Mouse (Mus musculus) lung, postnatal 4 days (tissue): ENCODE data around the gene Parvb.

Experiments used
- DNase-seq, 2 experiments: peaks; one replicate each; pipeline ENCODE4 v3.0.0; 2021

The Parvb gene

DNA sequence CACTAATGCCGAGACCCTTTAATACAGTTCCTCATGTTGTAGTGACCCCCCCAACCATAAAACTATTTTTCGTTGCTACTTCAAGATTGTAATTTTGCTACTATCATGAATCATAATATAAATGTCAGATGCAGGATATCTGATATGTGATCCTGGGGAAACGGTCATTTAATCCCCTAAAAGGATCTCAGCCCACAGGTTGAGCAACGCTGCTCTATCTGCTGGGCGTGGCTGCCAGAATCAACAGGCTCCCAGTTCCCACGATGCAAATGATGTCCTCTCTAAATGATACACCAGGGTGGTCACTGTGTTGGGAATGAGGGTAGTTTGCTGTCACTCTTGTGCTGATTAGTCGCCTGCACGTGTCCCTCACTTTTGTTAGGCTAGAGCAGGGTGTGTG lies 65.6 kb downstream of the Parvb start:
- DNase-seq = no peak

DNA sequence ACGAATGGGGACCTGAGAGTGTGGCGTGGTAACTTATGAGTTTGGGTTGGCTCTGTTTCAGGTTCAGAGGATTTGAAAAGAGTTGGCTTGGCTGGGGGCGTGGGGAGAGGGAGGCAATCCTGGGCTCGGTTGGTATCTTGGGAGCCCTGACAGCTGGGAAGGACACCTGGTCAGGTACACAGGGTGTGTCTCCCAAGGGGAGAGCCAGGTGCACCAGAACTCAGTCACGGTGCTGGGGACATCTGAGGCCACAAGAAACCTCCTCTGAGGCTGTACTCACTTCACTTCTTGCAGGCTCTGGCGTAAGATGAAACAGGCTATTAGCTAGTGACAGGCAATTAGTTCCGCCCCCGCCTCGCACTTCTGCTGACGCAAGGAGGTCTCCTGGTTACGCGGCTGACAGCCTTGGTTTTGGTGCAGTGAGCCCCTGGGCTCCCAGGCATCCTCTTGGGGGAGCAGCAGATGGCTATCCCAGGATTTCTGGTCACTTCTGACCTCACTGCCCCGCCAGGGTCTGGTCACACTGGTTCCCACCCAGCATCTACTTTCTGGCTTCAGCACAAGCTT lies 67.0 kb downstream of the Parvb start:
- peak; percentile 60 to 67 for DNase-seq

GRCm38 (mm10) chr15:84299662-84300333 lies 68.0 kb downstream of the Parvb start:
- no peak for DNase-seq

GRCm38 (mm10) chr15:84300591-84300990 lies 68.7 kb downstream of the Parvb start:
- DNase-seq = no peak

GRCm38 (mm10) chr15:84301026-84301425 lies 69.2 kb downstream of the Parvb start:
- DNase-seq = peak; percentile 56 to 70

DNA sequence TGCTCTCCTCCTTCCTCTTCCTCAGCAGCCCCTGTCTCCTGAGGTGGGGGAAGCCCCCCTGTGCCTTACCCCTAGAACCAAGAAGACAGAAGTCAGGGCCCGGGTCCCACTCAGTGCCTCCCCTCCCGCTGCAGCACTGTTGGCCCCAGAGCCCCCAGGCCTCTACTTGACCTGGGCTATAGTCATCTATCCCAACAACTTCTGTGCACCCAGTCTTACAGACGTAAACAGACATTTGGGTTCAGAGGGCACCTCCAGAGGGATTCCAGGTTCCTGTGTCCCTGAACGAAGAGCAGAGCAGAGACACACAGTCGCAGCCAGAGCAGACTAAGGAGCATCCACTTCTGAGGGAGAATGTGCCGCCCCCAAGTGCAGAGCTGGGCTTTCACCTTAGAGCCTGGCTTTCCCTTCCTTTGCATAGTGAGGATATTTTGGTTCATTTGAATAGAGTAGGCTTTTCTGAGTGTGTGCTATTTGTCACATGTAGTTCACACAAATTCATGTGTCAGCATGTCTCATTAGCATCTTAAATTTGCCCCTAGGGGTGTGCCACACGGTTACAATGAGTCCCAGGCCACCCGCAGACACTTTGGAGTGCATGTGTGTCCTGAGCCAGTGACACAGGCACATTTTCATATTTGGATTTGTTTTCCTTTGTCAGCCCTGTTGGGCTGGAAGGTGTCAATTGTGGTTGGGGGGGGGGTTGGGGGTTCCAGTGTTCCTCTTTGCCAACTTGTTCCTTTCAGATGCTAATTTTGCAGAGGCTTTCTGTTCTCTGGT lies 70.0 kb downstream of the Parvb start:
- DNase-seq = no peak

DNA sequence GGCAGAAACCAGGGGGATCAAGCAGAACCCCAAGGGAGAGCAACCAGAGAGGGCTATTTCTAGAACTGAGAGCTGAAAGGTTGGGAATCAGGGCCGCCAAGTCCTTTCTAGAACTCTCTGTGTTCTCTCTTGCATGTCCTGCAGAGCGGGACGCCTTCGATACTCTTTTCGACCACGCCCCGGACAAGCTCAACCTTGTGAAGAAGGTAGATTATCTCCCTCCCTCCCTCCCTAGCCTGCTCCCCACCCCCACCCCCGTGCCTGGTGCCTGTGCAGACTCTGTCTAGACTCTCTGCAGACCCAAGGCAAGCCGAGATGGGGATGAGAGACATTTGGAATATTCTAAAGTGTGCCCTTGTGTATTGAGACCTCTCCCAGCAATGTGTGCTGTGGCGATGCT lies 71.4 kb downstream of the Parvb start:
- DNase-seq = no peak

DNA sequence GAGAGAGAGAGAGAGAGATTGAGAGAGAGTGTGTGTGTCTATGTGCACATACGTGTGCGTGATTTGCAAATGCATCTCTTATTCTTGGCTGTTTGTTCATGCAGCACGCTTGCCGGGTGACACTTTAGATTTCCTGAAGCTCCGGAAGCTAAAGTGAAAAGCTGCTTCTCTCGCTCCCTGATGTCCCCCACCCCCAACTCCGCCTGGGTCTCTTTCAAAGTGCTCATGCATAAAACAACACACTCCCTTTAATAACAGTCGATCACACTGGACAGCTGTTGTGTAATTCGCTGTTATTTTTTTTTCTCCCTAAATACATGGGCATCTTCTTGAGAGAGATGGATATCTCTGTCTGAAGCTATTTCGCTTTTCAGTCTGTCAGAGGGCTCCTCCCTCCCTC lies 73.5 kb downstream of the Parvb start:
- DNase-seq = no peak

DNA sequence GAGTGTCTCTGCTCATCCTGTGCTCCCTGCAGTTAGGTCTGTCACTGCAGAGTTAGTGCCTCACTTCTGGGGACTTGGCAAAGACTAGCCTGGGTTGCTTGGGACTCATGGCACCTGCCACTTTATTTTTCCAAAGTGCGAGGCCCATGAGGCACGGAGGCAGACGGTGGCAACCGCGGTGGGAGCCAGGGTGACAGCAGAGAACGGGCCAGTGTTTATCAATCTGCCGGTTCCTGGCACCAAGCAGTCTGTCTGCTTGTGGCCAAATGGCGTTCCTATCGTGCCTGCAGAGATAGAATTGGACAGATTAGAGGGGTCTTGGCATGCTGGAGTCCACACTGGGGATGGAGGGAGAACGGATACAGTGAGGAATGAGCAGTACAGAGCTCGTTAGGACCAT lies 78.4 kb downstream of the Parvb start:
- peak in 1 of 2 experiments; percentile 47 for DNase-seq

DNA sequence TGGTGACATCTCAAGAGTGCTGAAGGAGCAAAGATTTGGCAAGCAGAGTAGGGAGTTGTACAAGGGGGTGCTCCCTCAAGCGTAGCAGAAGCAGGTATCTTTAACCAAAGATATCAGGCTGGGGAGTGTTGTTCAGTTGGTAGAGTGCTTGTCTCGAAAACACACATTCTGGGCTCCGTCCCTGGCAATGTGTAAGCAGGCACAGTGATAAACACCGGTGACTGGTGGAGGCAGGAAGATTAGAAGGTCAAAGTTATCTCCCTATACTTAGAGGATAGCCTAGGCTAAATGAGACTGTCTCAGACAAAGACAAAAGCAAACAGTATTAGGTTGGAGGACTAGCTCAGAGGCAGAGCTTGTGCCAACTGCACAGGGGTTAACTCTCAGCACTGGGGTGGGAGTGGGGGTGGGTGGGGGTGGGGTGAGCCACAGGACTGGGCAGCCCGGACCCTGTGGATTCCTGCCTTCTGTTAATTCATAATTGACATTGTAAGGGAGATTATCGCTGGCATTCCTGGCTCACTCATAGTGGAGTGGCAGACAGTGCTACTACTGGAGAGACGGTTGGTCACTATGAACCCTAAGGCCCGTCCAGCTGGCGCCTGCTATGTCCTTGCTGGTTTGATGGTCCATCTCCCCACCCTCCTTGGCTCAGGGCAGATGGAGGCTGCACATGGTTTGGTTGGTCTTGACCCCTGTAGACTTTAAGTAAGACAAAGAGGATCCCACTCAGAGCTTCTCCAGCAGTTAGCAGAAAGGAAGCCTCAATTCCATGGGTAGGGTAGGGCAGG lies 79.6 kb downstream of the Parvb start:
- no peak for DNase-seq

DNA sequence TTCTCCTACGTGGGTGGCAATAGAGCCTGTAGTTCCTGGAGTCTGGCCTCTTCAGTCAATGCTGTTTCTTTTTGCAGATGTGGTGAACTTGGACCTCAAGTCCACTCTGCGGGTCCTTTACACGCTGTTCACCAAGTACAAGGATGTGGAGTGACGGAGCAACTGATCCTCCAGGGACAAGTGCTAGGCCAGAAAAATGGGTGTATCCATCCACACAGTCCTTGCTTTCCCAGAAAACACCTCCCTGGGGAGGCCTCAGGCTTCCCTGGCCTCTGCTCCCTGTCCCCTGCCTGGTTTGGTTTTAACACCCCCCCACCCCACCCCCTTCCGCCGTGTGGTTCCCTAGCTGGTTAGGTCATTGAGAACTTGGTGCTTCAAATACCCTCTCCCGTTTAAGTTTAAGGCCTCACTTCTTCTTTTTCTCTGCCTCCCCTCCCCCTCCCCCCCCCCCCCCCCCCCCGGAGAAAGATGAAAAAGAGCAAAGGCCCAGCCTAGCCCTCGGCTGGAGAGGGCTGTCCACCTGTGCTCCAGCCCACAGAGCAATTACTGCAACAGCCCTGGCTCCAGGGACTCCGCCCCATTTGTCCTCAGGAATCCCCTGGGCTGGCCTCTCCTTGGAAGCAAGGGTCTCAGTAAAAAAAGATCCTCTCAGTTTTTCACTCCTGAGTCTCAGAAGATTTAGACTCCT lies 81.2 kb downstream of the Parvb start:
- no peak for DNase-seq

GRCm38 (mm10) chr15:84313566-84313878 lies 81.7 kb downstream of the Parvb start:
- DNase-seq = peak in 1 of 2 experiments; percentile 43

- no peak for DNase-seq
Observed at GRCm38 (mm10) chr15:84314420-84315080, 82.7 kb downstream of the Parvb start.

- peak; percentile 65 to 86 for DNase-seq
Observed at GRCm38 (mm10) chr15:84315276-84316046, 83.6 kb downstream of the Parvb start.

DNA sequence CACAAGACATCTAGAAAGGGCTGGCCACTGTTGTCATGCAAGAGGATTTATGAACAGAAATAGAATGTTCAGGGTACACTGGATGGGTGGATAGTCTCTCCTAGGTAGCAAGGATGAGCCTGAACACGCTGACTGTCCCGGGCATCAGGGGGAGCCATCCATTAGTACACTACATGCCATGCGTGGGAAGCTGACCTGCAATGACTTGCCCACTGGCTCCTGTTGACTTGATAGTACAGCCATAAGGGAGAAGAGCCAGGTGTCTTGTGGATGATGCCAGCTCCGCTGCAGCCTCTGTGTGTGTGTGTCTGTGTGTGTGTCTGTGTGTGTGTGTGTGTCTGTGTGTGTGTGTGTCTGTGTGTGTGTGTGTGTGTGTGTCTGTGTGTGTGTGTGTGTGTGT lies 87.5 kb downstream of the Parvb start:
- DNase-seq = no peak

GRCm38 (mm10) chr15:84321544-84322174 lies 89.8 kb downstream of the Parvb start:
- no peak for DNase-seq

- DNase-seq = peak in 1 of 2 experiments; percentile 44
Observed at GRCm38 (mm10) chr15:84323966-84324869, 92.4 kb downstream of the Parvb start, which contains the start of gene Parvg. Parvg (plus strand) TSS chr15:84324026.

GRCm38 (mm10) chr15:84324870-84325553 lies 93.2 kb downstream of the Parvb start:
- peak; percentile 37 to 41 for DNase-seq

- no peak for DNase-seq
Observed at GRCm38 (mm10) chr15:84325736-84326135, 93.9 kb downstream of the Parvb start.
